In genomic region chr15:84052390-84052789, GRCm38 (mm10) we compare ENCODE assay signal across 22 mouse cellular contexts. TPM values are rescaled to one million over a fixed set of nuclear protein-coding genes. Genes with fewer than 3 reads are reported as not detected.
"Had no signal": no experiment of that assay in that cellular context is flagged by ENCODE, and none has a peak within 500 bp of the region (broad histone marks: within the 10 kb centered on the region; RNA-seq: fewer than 3 reads in every experiment).

No protein-coding gene starts in this region.

- H3K36me3 ChIP-seq: liver, embryonic 12.5 days; midbrain, embryonic 10.5 days; midbrain, embryonic 12.5 days; neural tube, embryonic 13.5 days; neural tube, embryonic 15.5 days had no signal

- H3K9ac ChIP-seq: liver, embryonic 12.5 days; liver, embryonic 14.5 days; lung, embryonic 14.5 days; midbrain, embryonic 12.5 days; neural tube, embryonic 13.5 days; neural tube, embryonic 15.5 days had no signal

- DNase-seq: lung, adult 18-20 months; lung, embryonic 14.5 days; lung, postnatal 10 days; lung, postnatal 4 days; midbrain, embryonic 14.5 days; retina, postnatal 1 day; right cerebral cortex, adult 18-20 months; right cerebral cortex, postnatal 4 days; spleen, adult 18-20 months; thymus, adult 2 months; thymus, postnatal 25 days; thymus, postnatal 4 days had no signal

- H3K4me2 ChIP-seq: liver, embryonic 12.5 days; lung, embryonic 14.5 days; midbrain, embryonic 12.5 days; neural tube, embryonic 13.5 days; neural tube, embryonic 15.5 days had no signal

- H3K27me3 ChIP-seq: neural tube, embryonic 13.5 days had no signal

- H3K4me1 ChIP-seq: liver, embryonic 12.5 days had no signal

- H3K4me3 ChIP-seq: liver, embryonic 12.5 days; midbrain, embryonic 10.5 days; midbrain, embryonic 12.5 days; myocyte; neural tube, embryonic 13.5 days; neural tube, embryonic 15.5 days had no signal

- H3K27ac ChIP-seq: liver, embryonic 12.5 days; liver, embryonic 14.5 days; midbrain, embryonic 10.5 days; midbrain, embryonic 12.5 days; neural tube, embryonic 13.5 days; neural tube, embryonic 15.5 days had no signal

- H3K9me3 ChIP-seq: liver, embryonic 12.5 days; midbrain, embryonic 10.5 days; midbrain, embryonic 12.5 days; neural tube, embryonic 13.5 days; neural tube, embryonic 15.5 days had no signal

- ATAC-seq: liver, embryonic 12.5 days; midbrain, embryonic 16.5 days had no signal

RNA-seq across cellular contexts. Expression of gene Efcab6, which starts 12.8 kb away (rescaled TPM):
- polyA plus RNA-seq: liver, embryonic 12.5 days; liver, embryonic 14.5 days; liver, embryonic 16.5 days; midbrain, embryonic 12.5 days; myocyte; small intestine, adult 2 months had no signal

RNA-seq across cellular contexts. Expression of gene Sult4a1, which starts 53.2 kb away (rescaled TPM):
- polyA plus RNA-seq: myocyte had no signal
